Mouse (Mus musculus) cerebellum, adult 9-11 months (tissue): ENCODE measurements around the gene Braf.
A peak's percentile ranks its signal among the peaks of the same experiment; 100 is the strongest.

Source experiments
- DNase-seq: peaks from one replicate; pipeline ENCODE4 v3.0.0; 2022

Braf gene

DNA sequence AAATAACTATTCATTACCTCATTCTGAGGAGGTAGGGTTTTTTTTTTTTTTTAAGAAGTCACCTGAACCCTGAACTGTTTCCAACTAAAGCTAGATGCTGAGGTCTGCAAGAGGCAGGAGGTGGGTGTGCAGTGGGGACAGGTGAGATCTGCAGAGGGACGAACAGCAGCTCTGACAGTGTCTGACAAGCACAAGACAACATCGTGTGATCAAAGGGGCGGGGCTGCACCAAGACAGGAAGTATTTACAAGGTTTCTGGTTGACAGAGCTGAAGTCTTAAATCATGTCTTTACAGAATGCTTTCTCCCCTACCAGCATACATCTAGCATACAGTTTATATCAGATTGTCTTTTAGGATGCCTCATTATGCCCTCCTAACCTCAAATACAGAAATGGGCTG lies 118.4 kb downstream of the Braf start:
- DNase-seq = no peak

DNA sequence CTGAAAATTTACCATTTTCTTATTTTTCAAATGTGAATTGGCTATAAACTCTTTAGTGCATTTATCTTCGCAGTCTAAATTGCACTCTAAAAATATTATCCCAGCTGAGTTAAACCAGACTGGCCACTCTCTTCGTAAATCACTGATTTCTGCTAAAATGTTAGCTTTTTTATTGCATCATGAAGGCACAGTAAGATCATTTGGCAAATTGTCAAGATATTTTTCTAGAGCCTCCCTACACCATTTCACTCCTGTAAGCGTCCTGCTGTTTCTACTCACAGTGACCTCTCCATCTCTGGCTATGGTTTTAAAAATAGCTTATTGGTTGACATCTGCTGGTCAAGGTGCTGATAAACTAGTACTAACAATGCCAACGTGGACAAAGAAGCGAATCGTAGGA lies 119.2 kb downstream of the Braf start:
- no peak for DNase-seq

DNA sequence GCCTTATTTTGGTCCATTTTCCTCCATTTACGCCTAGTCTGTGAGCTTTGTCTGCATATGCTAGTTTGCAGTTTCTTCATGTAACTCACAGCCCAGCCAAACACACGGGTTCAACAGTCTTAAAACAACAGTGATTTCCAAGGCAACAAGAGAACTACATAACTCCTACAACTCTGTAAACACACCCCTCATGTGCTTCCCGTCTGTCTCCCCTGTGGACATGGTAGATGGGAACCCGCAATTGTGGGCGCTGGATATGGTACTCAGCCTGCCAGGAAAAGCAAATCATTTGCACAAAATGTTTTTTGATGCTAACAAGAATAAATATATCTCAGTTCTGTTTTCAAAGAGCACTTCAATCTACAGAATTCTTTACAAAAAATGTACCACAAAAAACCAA lies 120.7 kb downstream of the Braf start:
- DNase-seq = no peak

DNA sequence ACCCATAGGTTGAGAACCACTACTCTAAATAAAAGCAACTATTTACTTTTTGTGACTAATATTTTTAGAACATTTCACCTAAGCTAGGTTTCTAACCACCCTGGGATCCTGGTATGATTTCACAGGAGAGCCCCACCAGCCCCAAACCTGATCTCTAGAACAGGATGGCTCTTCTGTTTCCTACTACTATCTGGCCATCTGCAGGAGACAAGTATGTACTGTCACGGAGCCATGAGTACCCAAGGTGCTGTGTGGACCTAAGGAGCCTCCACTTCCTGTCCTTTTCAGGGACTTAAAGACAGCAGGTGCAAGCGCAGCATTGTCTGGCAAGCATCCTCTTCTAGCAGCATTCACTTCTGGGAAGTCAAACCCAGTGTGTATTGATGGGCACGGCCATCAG lies 123.4 kb downstream of the Braf start:
- DNase-seq = no peak

DNA sequence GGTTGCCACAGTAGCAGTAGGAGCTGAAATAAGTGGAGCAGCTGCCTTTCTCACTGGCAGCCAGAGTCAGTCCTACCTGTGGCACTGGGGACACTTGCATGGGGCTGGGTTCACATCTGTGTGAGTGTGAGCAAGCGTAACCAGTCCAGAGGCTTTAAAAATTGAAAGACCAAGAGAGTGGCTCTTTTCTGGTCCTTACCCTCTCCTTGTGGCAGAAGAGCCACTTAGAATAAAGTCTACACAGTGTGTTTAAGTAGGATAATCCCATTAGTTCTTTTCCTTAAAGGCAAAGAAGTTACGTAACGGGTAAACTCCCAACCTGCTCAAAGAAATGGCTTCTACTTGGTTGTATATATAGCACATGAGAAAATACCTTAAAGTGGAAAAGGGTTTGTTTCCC lies 124.4 kb downstream of the Braf start:
- no peak for DNase-seq

DNA sequence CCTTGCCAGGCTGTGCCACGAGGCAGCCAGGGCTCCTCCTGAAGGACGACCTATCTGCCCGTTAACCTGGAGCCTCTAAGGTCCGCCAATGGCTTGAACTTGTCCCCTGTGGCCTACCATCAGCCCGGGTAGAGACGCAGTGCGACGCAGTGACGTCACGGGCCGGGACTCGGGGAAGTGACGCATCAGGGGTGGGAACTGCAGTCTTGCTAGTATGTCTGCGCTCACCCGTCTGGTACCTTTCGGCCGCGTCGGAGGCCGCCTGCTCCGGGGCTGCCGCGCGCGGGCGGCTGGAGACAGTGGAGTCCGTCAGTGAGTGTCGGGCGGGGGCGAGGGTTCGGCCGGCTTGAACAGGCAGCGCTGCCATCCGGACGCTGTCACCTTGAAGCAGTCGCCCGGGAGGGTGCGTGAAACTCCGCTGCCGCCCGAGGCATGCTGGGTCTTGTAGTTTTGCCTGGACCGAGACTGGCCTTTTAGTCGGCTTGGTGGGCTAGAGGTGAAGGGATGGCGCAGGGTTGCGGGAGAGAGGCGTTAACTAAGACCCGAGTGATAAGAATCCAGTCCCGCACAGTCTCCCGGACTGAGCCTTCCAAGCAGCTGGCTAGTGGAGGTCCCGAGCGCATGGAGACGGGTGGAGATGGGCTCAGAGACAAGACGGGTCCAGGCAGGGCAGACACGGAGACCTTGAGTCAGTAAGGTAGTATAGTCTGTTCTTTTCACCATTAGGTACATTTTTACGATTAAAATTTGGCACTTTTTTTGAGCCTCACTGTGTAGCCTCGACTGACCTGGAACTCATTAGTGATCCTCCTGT lies 132.7 kb downstream of the Braf start, which contains the start of gene Ndufb2:
Ndufb2 (plus strand) TSS at position 174 of the 814 bp plus-strand sequence.
- DNase-seq = peak; percentile 97

DNA sequence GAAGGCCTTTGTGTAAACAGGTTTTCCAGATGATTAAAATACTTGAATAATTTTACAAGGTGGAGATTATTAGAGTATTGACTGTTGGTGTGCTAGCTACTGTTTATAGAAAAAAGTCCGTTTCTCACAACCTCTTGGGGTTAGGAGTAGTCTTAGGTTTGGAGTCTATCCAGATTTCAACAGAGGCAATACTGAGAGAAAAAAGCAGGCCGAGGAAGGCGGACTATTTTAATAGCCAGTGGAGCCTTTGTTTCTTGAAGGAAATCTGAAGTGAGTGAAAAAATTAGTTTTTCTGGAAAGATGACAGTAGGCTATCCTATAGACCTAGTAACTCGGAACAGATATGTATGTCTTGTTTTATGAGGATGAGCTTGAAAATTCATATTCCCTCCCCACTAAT lies 133.8 kb downstream of the Braf start:
- no peak for DNase-seq

DNA sequence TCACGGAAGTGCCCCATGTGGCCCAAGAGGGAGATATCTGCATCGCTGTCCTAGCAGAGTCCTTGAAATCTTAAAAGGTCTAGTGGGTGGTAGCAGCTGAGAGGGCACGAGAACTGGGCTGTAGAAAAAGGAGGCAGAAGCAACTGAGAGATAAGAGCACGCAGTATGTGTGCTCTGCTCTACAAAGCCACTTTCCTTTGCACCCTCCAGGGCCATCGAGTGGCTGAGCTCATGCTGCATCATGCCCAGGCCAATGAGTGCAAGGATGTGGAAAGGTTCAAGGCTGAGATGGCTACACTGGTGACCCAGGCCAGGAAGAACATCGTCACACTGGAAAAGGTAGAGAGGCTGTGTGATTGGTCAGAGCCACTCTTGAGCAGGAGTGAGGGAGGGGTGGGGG lies 139.7 kb downstream of the Braf start, which contains the start of gene Gm42420:
Gm42420 (plus strand) TSS at position 237 of the 400 bp plus-strand sequence.
- no peak for DNase-seq

DNA sequence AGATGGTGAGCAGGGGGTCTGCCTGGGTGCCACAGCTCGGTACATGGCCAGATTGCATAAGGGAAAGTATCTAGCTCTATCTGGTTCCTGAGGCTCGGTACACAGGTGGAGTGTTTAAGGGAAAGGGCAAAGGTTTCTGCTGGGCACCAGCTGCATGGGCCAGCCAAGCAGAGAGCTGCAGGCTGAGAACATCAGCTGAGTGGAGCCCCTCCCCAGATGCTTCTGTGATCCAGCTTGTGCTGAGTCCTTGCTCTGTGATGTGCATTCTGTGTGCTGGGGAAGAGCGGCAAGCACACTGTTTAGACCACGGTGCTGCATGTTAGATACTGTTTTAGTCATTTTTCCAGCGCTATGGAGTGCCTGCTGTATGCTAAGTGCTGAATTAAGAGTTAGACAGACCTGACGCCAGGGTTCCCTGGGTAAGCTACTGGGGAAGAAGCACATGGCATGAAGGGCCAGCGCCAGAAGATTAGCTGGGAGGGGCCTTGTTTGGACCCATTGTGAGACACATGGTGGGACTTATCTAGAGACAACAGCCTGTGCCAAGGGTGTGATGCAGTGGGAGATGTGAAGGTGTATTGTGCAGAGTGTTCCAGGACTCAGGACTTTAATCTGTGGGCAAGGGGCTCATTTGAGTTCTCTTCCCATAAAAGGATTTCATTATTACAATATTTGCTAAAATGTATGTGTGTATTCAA lies 144.0 kb downstream of the Braf start:
- no peak for DNase-seq

DNA sequence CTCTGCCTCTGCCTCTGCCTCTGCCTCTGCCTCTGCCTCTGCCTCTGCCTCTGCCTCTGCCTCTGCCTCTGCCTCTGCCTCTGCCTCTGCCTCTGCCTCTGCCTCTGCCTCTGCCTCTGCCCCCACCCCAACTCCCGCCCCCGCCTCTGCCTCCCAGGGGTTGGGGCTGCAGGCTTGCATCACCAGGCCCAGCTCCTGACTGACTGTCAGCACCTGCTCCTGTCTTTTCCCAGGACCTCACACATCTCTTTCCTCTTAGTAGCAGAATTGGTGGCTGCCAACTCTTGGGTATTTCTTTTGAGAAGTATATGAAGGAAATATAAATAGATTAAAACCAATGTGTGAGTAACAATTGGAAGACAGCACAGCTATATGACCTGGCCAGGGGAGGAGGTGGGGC lies 144.7 kb downstream of the Braf start:
- DNase-seq = no peak

DNA sequence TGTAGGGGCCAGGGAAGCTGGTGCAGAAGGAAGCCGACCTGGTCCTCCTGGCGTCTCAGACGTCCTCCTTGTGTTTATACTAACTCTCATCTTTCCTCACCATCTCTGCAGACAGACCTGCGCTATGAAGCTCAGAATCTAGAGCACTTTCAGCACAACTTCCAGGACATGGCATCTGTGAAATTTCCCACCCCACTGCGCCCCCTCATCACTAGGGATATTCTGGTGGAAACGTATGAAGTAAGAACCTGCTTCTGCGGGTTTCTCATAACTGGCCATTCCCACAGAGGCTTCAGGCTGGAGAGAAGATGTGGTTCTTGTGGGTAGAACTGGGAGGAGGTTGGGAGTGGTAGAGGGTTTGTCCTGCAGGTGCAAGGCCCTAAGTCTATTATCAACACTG lies 145.7 kb downstream of the Braf start:
- no peak for DNase-seq

DNA sequence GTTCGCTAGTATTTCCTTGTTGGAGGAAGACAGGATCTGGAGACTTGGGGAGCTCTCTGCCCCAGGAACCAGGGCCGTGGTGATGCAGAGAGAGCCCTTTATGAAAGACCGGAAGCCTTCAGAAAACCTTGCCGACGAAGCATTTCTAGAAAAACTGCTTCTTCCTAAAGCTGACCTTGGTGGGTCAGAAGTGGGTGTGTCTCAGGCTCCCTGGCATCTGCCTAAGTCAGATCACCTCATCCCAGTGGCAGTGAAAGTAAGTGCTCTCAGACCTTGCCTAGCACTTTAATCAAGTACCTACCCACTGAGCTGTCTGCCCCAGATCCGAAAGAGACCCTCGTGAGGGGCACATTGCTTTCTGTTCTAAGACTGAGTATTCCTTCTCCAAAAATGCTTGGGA lies 150.3 kb downstream of the Braf start:
- DNase-seq = peak; percentile 20

DNA sequence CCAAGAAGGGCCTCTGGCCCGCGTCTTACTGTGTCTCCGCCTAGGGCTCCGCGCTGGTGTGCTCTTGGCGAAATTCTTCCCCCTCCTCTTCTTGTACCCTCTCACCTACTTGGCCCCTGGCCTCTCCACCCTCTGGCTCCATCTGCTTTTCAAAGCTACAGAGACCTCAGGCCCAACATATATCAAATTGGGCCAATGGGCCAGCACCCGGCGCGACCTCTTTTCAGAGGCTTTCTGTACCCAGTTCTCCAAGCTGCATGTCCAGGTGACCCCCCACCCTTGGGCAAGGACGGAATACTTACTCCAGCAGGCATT lies 150.8 kb downstream of the Braf start:
- DNase-seq = peak; percentile 65

DNA sequence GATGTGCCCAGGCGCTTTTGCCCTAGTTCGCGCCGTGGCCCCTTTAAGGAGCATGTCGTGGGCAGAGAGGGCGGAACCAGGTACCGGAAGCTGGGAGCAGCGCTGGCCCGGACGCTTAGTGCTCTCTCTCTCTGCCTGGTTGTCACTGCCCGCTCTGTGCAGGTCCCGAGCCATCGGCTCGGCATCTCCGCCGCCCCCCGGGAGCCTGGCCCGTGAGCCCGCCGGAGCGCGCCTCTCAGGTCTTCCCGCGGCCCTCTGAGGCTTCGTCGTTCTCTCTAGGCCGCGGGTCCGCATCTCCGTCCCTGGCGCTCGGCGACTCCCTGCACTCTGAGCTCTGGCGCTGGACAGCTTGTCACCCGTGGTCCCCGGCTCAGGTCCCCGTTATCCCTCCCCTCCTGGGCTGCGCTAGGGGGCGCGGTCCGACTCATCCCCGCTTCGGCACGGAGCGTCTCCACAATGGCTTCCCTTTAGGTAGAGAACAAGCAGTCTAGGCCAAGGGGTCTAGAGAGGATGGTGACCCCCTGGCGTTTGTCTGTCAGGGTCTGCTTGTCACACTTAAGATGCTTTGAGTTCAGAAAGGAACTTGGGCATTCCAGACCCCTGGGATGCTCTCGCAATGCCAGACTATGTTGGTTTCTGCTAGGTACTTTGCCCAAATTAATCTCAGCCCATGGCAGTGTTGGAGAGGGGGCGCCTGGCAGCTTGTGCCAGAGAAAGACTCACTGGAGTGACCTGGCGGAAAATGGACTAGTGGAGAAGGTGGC lies 151.3 kb downstream of the Braf start, which contains the start of gene Adck2:
Adck2 (plus strand) TSS at position 83 of the 764 bp plus-strand sequence.
- peak; percentile 86 for DNase-seq

DNA sequence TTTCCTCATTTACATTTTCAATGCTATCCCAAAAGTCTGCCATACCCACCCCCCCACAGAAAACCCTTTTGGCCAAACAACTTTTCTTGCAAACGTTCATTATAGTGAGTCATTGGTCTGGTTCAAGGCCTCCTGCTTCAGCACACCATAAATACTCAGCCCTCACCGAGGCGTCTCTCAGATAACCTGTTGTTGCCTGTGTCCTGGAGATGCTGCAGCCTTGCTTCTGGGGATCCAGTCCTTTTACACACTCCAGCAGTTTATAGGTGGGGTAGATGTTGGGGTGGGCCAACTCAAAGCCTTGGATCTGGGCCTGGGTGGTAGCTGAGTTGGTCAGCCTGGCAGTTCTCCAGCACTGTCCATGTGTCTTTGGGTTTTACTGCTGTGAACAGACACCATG lies 154.8 kb downstream of the Braf start:
- DNase-seq = no peak

DNA sequence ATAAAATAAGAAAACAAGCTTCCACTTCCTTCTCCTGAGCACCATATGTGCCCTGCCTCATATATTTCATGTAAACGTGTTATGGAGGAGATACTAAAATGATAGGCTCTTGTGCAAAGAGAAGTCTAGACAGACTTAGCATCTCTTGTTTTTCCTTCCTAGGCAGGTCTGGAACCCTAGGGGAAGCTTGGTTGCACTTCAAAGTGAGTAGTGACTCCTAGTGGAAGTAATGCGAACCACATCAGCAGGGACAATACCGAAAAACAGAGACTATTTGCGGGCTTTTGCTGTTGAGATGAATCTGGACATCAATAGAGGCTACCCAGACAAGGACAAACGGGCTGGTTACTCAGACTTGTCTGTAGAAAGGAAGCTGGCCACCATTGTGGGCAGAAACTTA lies 157.7 kb downstream of the Braf start:
- no peak for DNase-seq

DNA sequence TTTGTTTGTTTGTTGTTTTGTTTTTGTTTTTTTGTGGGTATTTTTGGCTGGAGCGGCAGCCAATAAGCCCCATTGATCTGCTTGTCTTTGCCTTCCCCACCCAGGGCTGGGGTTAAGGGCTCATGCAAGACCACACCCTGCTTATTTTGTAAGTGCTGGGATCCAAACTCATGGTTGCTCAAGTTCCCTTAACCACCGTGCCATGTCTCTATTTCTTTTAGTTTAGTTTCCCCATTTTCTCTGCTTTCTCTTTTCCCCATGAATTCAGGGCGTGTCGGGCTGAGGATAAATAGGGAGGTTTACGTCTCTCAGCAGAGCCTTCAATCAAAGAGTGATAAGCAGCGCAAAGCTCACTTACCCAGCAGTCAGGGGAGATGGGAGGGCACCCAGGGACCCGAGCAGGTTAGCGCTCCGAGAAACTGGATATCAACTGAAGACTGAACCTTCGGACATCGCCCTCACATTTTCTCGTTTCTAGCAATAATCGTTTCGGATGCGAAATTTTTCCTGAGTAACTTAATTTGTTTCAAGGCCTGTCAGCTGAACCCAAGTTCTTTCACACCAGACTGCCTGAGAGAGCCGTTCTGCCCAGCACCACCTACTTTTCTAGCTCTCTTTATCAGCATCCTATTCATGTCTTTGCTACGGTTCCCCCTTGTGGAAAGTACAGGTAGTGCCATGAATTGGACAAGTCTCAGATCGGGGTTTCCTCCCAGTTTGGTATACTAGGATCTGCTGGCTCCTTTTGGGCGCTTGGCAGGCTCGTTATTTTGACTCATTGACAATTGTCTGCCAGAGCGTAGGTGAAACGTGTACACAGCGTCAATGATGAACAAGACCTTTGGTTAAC lies 162.9 kb downstream of the Braf start:
- peak; percentile 84 for DNase-seq

DNA sequence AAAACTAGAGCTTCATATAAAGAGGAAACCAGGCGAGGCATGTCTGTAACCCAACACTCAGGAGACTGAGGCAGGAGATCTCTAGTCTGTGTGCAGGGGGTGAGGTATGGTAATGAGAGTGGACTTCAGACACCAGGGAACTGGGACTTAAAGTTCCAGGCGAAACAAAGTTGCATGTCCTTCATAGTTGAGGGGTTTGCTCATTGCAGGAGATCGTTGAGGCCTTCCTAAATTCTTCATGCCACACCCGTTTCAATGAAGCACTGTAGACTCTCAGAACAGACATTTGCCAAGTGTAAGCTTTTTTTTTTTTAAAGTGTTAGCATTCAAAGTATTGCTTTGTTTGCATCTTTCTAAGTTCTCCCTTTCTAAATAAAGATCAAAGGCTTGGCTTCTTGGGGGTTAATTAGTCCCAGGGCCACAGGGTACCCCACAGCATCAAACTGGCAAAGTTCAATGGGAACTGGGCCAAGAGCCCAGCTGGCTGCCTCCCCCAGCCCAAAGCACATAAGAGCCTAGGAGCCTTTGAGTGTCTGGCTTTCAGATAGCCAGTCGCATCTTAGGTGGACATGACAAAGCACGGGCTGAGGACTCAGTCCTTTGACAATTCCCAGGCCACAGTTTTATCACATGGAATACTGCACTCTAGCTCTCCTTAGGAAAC lies 165.9 kb downstream of the Braf start:
- no peak for DNase-seq

DNA sequence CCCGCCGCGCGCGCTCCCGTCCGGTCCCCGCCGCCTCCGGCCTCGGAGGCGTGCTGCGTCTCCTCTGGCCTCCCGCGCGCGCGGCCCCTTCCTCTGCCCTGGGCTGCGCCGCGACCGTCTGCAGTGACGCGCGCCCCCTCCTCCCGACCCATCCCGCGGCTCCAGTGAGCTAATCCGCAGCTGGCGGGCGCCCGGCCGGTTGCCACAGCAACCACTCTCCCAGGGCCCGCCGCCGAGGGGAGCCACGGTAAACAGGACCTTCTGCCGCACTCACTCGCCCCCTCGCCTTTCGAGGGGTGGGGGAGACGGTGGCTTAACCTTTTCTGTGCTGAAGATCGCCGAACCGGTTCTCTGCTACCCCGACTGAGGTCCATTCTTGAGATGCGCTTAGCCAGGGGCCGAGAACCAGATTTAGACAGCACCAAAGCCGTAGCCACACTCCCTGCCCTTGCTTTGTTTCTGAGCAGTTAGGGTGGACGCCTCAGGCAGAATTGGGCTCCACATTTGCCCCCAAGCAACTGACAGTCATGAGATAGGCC lies 167.5 kb downstream of the Braf start, which contains the start of gene Dennd2a:
Dennd2a (minus strand) TSS at position 145 of the 539 bp plus-strand sequence.
- peak; percentile 65 for DNase-seq

DNA sequence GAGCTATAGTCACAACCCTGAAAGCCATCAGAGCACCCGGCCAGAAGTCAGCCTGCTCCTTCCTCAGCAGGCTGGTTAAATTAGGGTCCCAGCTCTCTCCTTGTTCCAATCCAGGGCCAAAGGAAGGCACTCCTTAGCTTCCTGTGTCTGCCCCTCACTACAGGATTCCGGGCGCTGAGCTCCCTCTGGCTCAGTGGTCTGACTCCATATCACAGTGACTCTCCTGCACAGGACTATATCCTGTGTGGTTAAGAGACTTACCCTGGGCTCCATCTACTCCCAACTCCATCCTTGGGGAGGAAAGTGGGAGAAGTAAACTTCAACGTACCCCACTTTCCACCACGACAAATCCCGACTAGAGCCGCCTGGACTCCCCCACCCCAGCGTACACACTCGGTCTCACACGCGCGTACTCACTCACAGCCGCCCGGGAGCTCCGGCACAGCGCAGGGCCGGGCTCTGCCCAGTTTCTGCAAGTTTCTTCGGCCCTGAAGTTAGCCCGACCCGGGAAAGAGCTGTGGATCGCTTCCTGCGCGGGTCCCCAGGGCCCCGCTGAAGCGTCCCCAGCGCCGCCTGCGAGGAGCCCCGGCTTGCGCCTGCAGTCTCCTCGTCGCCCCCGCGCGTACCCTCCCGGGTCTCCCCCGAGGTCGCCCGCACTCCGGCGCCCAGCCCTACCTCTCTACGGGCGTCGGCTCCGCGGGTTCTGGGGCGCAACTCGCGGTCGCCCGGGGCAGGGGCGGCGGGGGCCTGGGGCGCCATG lies 168.2 kb downstream of the Braf start:
- peak; percentile 24 for DNase-seq

DNA sequence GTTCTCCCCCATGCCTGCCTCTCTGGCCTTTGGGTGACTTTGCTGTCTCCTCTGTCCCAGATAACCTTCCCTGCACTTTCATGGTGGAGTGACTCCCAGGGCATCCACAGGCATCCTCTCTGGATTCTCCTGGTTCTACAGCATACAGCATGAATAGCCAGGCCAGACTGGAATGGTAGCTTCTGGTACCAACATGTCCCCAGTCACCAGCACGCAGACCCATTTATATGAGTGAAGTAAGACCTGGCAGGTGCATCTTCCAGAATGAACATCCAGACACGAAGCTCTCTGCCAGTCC lies 169.7 kb downstream of the Braf start:
- DNase-seq = no peak
